Mouse (Mus musculus): Measurements from ENCODE around the gene Stt3a. TPM values are rescaled to one million over a fixed set of nuclear protein-coding genes. Genes with fewer than 3 reads are reported as not detected.
A peak's percentile ranks its signal among the peaks of the same experiment; 100 is the strongest.

Stt3a gene
- polyA plus RNA-seq, 1 experiment from 2014 or later = 198 TPM

GRCm38 (mm10) chr9:36792191-36792590 is 24.7 kb upstream of the Stt3a start:
- 95% methylated on average over 3 of the region's 3 CpGs for WGBS
- DNase-seq (ENCODE audit: low spot score) = no peak
- Histone ChIP-seq H3K36me3 (peaks cover 57% of the 10 kb centered on the region), H3K4me1 (peaks cover 13% of the 10 kb centered on the region), H3K27ac (no peak overlapping the region), H3K9me3 (replicated peaks) (no peaks in the 10 kb centered on the region), H3K4me3 (no peak overlapping the region), H3K27me3 (ENCODE audit: low read depth, poor library complexity, severe bottlenecking) (no peaks in the 10 kb centered on the region)

GRCm38 (mm10) chr9:36783921-36784320 is 16.4 kb upstream of the Stt3a start:
- Histone ChIP-seq H3K4me3 (no peak overlapping the region), H3K4me1 (no peaks in the 10 kb centered on the region), H3K27ac (no peak overlapping the region), H3K36me3 (peaks cover 97% of the 10 kb centered on the region), H3K9me3 (replicated peaks) (no peaks in the 10 kb centered on the region), H3K27me3 (ENCODE audit: low read depth, poor library complexity, severe bottlenecking) (no peaks in the 10 kb centered on the region)
- no peak for DNase-seq (ENCODE audit: low spot score)
- 91% methylated on average over 2 of the region's 2 CpGs for WGBS

GRCm38 (mm10) chr9:36769048-36769413 is 1.6 kb upstream of the Stt3a start:
- Histone ChIP-seq H3K27me3 (ENCODE audit: low read depth, poor library complexity, severe bottlenecking) (no peaks in the 10 kb centered on the region), H3K9me3 (replicated peaks) (no peaks in the 10 kb centered on the region), H3K27ac (no peak overlapping the region; the same call in 1 of the 2 replicates), H3K4me1 (peaks cover 15% of the 10 kb centered on the region), H3K4me3 (0 out of 2 replicates have a peak overlapping the region, but pooled peaks have one; percentile 93), H3K36me3 (peaks cover 14% of the 10 kb centered on the region)
- WGBS = 86% methylated on average over 1 of the region's 1 CpGs
- no peak for DNase-seq (ENCODE audit: low spot score)

- 15% methylated on average over 25 of the region's 25 CpGs for WGBS
Measured at GRCm38 (mm10) chr9:36768156-36769047, 923 bp upstream of the Stt3a start.

GRCm38 (mm10) chr9:36764378-36764777 is 3.1 kb downstream of the Stt3a start:
- H3K27ac ChIP-seq = no peak overlapping the region
- peaks cover 56% of the 10 kb centered on the region for H3K36me3 ChIP-seq
- H3K4me3 ChIP-seq = no peak overlapping the region
- no peak for DNase-seq (ENCODE audit: low spot score)
- 92% methylated on average over 1 of the region's 1 CpGs for WGBS
- peaks cover 15% of the 10 kb centered on the region for H3K4me1 ChIP-seq
- no peaks in the 10 kb centered on the region for H3K9me3 ChIP-seq (replicated peaks)
- H3K27me3 ChIP-seq (ENCODE audit: low read depth, poor library complexity, severe bottlenecking) = no peaks in the 10 kb centered on the region

More at GRCm38 (mm10) chr9:36768156-36769047, 923 bp upstream of the Stt3a start:
- peak overlapping the region; percentile 88 for H3K27ac ChIP-seq
- H3K36me3 ChIP-seq = peaks cover 20% of the 10 kb centered on the region
- H3K4me3 ChIP-seq = peak overlapping the region; percentile 93
- H3K4me1 ChIP-seq = peaks cover 15% of the 10 kb centered on the region
- no peaks in the 10 kb centered on the region for H3K27me3 ChIP-seq (ENCODE audit: low read depth, poor library complexity, severe bottlenecking)
- H3K9me3 ChIP-seq (replicated peaks) = no peaks in the 10 kb centered on the region
- peak; percentile 64 for DNase-seq (ENCODE audit: low spot score)

GRCm38 (mm10) chr9:36727034-36727755 is 40.3 kb downstream of the Stt3a start, which contains the start of gene Chek1:
Chek1 (minus strand) TSS chr9:36727065.
- peak within 1 kb of the TSS; percentile 78 for H3K4me3 ChIP-seq
- WGBS = 12% methylated on average over 12 of the region's 12 CpGs
- peaks cover 7% of the 10 kb centered on the region for H3K4me1 ChIP-seq
- H3K9me3 ChIP-seq (replicated peaks) = no peaks in the 10 kb centered on the region
- H3K27ac ChIP-seq = peak within 1 kb of the TSS; percentile 95
- no peaks in the 10 kb centered on the region for H3K27me3 ChIP-seq (ENCODE audit: low read depth, poor library complexity, severe bottlenecking)
- H3K36me3 ChIP-seq = peaks cover 52% of the 10 kb centered on the region
- no peak for DNase-seq (ENCODE audit: low spot score)

- H3K27ac ChIP-seq = peak overlapping the region; percentile 95
- DNase-seq (ENCODE audit: low spot score) = peak; percentile 98
- no peaks in the 10 kb centered on the region for H3K9me3 ChIP-seq (replicated peaks)
- H3K4me1 ChIP-seq = peaks cover 7% of the 10 kb centered on the region
- H3K36me3 ChIP-seq = peaks cover 52% of the 10 kb centered on the region
- WGBS = under 1% methylated on average over 48 of the region's 53 CpGs
- H3K4me3 ChIP-seq = peak overlapping the region; percentile 78
- no peaks in the 10 kb centered on the region for H3K27me3 ChIP-seq (ENCODE audit: low read depth, poor library complexity, severe bottlenecking)
Measured at GRCm38 (mm10) chr9:36726131-36727033, 41.1 kb downstream of the Stt3a start.

GRCm38 (mm10) chr9:36716624-36717023 is 50.9 kb downstream of the Stt3a start:
- no peaks in the 10 kb centered on the region for H3K9me3 ChIP-seq (replicated peaks)
- no peaks in the 10 kb centered on the region for H3K4me1 ChIP-seq
- peaks cover 94% of the 10 kb centered on the region for H3K36me3 ChIP-seq
- no peak overlapping the region for H3K4me3 ChIP-seq
- H3K27me3 ChIP-seq (ENCODE audit: low read depth, poor library complexity, severe bottlenecking) = no peaks in the 10 kb centered on the region
- WGBS = 87% methylated on average over 3 of the region's 3 CpGs
- no peak for DNase-seq (ENCODE audit: low spot score)
- H3K27ac ChIP-seq = no peak overlapping the region

- 91% methylated on average over 6 of the region's 6 CpGs for WGBS
- no peak for DNase-seq (ENCODE audit: low spot score)
- Histone ChIP-seq H3K4me3 (no peak overlapping the region), H3K9me3 (replicated peaks) (no peaks in the 10 kb centered on the region), H3K4me1 (no peaks in the 10 kb centered on the region), H3K27ac (no peak overlapping the region), H3K36me3 (peaks cover 54% of the 10 kb centered on the region), H3K27me3 (ENCODE audit: low read depth, poor library complexity, severe bottlenecking) (no peaks in the 10 kb centered on the region)
Measured at GRCm38 (mm10) chr9:36707304-36707703, 60.2 kb downstream of the Stt3a start.

GRCm38 (mm10) chr9:36705923-36706322 is 61.6 kb downstream of the Stt3a start:
- H3K4me3 ChIP-seq = no peak overlapping the region
- H3K4me1 ChIP-seq = no peaks in the 10 kb centered on the region
- H3K9me3 ChIP-seq (replicated peaks) = no peaks in the 10 kb centered on the region
- WGBS = 85% methylated on average over 3 of the region's 3 CpGs
- H3K36me3 ChIP-seq = peaks cover 40% of the 10 kb centered on the region
- no peak for DNase-seq (ENCODE audit: low spot score)
- H3K27ac ChIP-seq = no peak overlapping the region
- H3K27me3 ChIP-seq (ENCODE audit: low read depth, poor library complexity, severe bottlenecking) = no peaks in the 10 kb centered on the region

GRCm38 (mm10) chr9:36694276-36694675 is 73.2 kb downstream of the Stt3a start:
- Histone ChIP-seq H3K4me1 (no peaks in the 10 kb centered on the region), H3K27me3 (ENCODE audit: low read depth, poor library complexity, severe bottlenecking) (no peaks in the 10 kb centered on the region), H3K27ac (no peak overlapping the region), H3K9me3 (replicated peaks) (no peaks in the 10 kb centered on the region), H3K36me3 (no peaks in the 10 kb centered on the region), H3K4me3 (no peak overlapping the region)
- DNase-seq (ENCODE audit: low spot score) = no peak
- WGBS = 95% methylated on average over 10 of the region's 10 CpGs

- no peak for DNase-seq (ENCODE audit: low spot score)
- Histone ChIP-seq H3K9me3 (replicated peaks) (no peaks in the 10 kb centered on the region), H3K27me3 (ENCODE audit: low read depth, poor library complexity, severe bottlenecking) (no peaks in the 10 kb centered on the region), H3K27ac (no peak within 1 kb of the TSS), H3K4me1 (no peaks in the 10 kb centered on the region), H3K4me3 (no peak within 1 kb of the TSS), H3K36me3 (no peaks in the 10 kb centered on the region)
- 84% methylated on average over 1 of the region's 1 CpGs for WGBS
Measured at GRCm38 (mm10) chr9:36692920-36693319, 74.6 kb downstream of the Stt3a start, which contains the start of gene Acrv1. Acrv1 (plus strand) TSS chr9:36693220.
